Mouse (Mus musculus) kidney, adult 2 months (tissue): ENCODE results near the gene Neb.

Experiments used
- CTCF ChIP-seq: fragments of 200-500 bp; conservative IDR thresholded peaks from 2 replicates; pipeline ENCODE4 v1.5.1; 2011; ENCODE audit warnings: low read depth, mild to moderate bottlenecking, control low read depth, low read length, moderate library complexity, mixed read lengths; ENCODE audit not compliant: insufficient read depth, insufficient read length
- POLR2A ChIP-seq: fragments of 200-500 bp; IDR thresholded peaks from one replicate; pipeline ENCODE4 v1.6.1; 2011; ENCODE audit warnings: low read depth, low read length, control low read depth

DNA sequence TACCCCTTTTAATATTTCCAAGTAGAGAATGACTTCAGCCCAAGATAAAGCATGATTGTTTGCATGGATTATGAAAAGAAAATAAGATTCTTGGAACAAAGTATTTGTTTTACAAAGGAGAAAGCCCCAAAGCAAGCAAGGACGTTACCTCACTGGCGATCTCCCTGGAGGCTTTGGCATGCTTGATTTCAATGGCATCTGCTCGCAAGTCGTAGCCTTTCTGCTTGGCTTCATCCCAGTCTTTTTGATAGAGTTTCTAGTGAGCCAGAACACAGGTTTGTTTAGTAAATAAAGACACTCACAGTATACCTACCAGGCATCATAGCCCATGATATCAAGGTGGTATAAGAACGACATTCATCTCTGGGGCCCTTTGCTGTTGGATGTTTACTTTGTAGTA, 153.9 kb downstream of the Neb start:
- no peak for TF ChIP-seq POLR2A
- no peak for TF ChIP-seq CTCF
